Mouse (Mus musculus) liver, embryonic 15.5 days (tissue): ENCODE data around the gene Foxa1. TPM values are rescaled to one million over a fixed set of nuclear protein-coding genes. Genes with fewer than 3 reads are reported as not detected.

ENCODE experiments used
- ATAC-seq: fragments of 200-750 bp; cut with Nextera tagmentation; 2 replicates; pipeline ENCODE4 v1.8.0; 2017; ENCODE audit warnings: moderate number of reproducible peaks, mild to moderate bottlenecking, moderate library complexity; ENCODE audit not compliant: insufficient read depth
- H3K27ac ChIP-seq: fragments of 300-500 bp; sonication (generic); replicated peaks from 2 replicates; pipeline ENCODE4 v1.5.1; 2015; ENCODE audit warnings: mild to moderate bottlenecking, inconsistent platforms
- H3K27me3 ChIP-seq: fragments of 300-500 bp; sonication (generic); 2 replicates; pipeline ENCODE4 v1.6.1; 2015; ENCODE audit warnings: mild to moderate bottlenecking, inconsistent platforms
- H3K36me3 ChIP-seq: fragments of 300-500 bp; sonication (generic); replicated peaks from 2 replicates; pipeline ENCODE4 v1.6.1; 2015; ENCODE audit warnings: moderate library complexity, mild to moderate bottlenecking, inconsistent platforms
- H3K4me1 ChIP-seq: fragments of 300-500 bp; sonication (generic); replicated peaks from 2 replicates; pipeline ENCODE4 v1.6.1; 2015; ENCODE audit warnings: inconsistent platforms
- H3K4me2 ChIP-seq: fragments of 300-500 bp; sonication (generic); 2 replicates; pipeline ENCODE4 v1.6.1; 2015; ENCODE audit warnings: moderate library complexity, mild to moderate bottlenecking, inconsistent platforms
- H3K4me3 ChIP-seq: fragments of 300-500 bp; sonication (generic); replicated peaks from 2 replicates; pipeline ENCODE4 v1.5.1; 2015; ENCODE audit warnings: mild to moderate bottlenecking, inconsistent platforms
- H3K9ac ChIP-seq: fragments of 300-500 bp; sonication (generic); 2 replicates; pipeline ENCODE4 v1.6.1; 2015; ENCODE audit warnings: moderate library complexity, mild to moderate bottlenecking, inconsistent platforms
- H3K9me3 ChIP-seq: fragments of 300-500 bp; sonication (generic); replicated peaks from 2 replicates; pipeline ENCODE4 v1.6.1; 2016; ENCODE audit warnings: inconsistent platforms
- WGBS: fragments of 180-500 bp; shearing (Covaris S2); methylation state at CpG from one replicate; pipeline ENCODE4 v1.1.7; 2015; ENCODE audit warnings: mixed read lengths; ENCODE audit not compliant: insufficient replicate concordance; 5-methylcytosine and 5-hydroxymethylcytosine counted together
- polyA plus RNA-seq: library from polyadenylated mRNA; unstranded; fragments of >200 nt; fragmentation: Nextera tagmentation; extraction: Ambion mirVana; gene quantifications from 2 replicates; pipeline ENCODE4 v1.2.1, GENCODE M21; 2015

The Foxa1 gene
- 1.2 and 1.5 TPM in 2 replicates for polyA plus RNA-seq

DNA sequence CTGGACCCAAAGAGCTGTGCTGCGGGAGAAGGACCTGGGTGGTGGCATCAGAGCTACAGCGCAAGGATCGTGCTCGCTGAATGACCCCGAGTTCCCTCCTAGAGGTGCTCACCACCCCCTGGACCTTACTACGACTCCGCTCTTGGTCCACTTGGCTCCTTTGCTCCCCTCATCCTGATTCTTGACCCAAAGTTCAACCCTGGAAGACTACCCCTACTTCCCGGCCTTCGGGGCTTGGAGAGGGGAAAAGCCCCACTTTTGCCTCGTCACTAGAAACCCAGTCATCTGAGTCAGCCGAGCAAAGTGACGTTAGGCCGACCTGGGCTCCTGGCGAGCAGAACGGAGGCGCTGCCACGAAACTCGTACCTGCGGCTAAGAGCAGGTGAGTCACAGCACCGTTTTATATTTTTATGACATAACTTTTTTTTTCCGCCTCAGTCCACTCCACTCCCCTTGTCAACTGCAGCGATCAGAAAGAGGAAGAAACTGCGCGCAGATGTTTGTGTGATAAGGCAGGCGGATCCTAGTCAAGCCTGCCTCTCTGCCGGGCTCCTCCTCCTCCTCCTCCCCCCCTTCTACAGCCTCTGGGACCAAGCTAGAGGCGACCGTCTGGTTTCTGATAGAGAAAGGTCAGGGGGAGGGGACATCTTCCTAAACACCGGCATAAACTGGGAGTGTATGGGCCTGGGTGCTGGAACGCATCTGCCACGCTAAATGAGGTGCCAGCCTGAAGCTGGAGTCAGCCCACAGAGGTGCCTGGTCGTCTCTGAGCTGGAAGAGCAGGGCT, at the start of gene Foxa1:
TSS of gene Foxa1 (minus strand) at position 502 of the 787 bp plus-strand sequence.
- Histone ChIP-seq H3K4me1 (peaks cover 19% of the 10 kb centered on the region; the same call in 1 of the 2 replicates), H3K9me3 (no peaks in the 10 kb centered on the region), H3K9ac (0 out of 2 replicates have a peak within 1 kb of the TSS, but pooled peaks have one; percentile 11), H3K27ac (peak within 1 kb of the TSS; percentile 62), H3K4me2 (peak within 1 kb of the TSS; percentile 60), H3K4me3 (peak within 1 kb of the TSS; percentile 54), H3K36me3 (no peaks in the 10 kb centered on the region), H3K27me3 (peaks cover 100% of the 10 kb centered on the region)
- peak; percentile 37; the same call in 1 of the 2 replicates for ATAC-seq
- WGBS, result under 1% methylated on average over 32 of the region's 32 CpGs

- H3K4me2 ChIP-seq, result peak overlapping the region; percentile 62
- peaks cover 32% of the 10 kb centered on the region for H3K27me3 ChIP-seq
- peak overlapping the region; percentile 40 for H3K4me3 ChIP-seq
- no peaks in the 10 kb centered on the region for H3K9me3 ChIP-seq
- ATAC-seq, result no peak
- H3K36me3 ChIP-seq, result no peaks in the 10 kb centered on the region
- 4% methylated on average over 80 of the region's 81 CpGs for WGBS
- no peak overlapping the region for H3K9ac ChIP-seq
- H3K4me1 ChIP-seq, result no peaks in the 10 kb centered on the region
- H3K27ac ChIP-seq, result no peak overlapping the region
These were observed 29.4 kb upstream of the Foxa1 start for GRCm38 (mm10) chr12:57575931-57576628.

DNA sequence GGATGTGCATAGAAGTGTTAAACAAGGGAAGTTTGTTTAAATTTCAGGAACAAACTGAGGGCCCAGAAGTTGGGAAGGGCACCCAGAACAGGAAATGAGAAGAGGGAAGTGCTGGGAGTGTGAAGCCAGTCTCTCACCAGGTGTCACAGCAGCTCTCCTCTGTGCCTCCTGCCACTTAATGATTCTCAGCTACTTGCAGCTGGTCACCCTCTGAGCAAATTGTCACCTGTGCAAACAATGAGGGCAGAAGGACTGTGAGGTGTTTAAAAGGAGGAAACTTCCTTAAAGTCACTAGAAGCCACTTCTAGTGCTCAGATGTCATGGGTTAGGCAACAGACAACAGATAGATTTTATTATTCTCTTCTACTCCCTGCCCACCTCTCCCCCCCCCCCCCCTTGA, 25.7 kb upstream of the Foxa1 start:
- H3K27me3 ChIP-seq, result peaks cover 28% of the 10 kb centered on the region
- H3K4me2 ChIP-seq, result no peak overlapping the region
- no peak for ATAC-seq
- H3K9me3 ChIP-seq, result no peaks in the 10 kb centered on the region
- no peaks in the 10 kb centered on the region for H3K4me1 ChIP-seq
- no peak overlapping the region for H3K9ac ChIP-seq
- H3K36me3 ChIP-seq, result no peaks in the 10 kb centered on the region
- H3K27ac ChIP-seq, result no peak overlapping the region
- H3K4me3 ChIP-seq, result no peak overlapping the region

- H3K27me3 ChIP-seq, result peaks cover 24% of the 10 kb centered on the region
- no peaks in the 10 kb centered on the region for H3K9me3 ChIP-seq
- no peaks in the 10 kb centered on the region for H3K36me3 ChIP-seq
- H3K4me1 ChIP-seq, result no peaks in the 10 kb centered on the region
- ATAC-seq, result no peak
- H3K9ac ChIP-seq, result no peak overlapping the region
- no peak overlapping the region for H3K27ac ChIP-seq
- WGBS, result 12% methylated on average over 9 of the region's 9 CpGs
- H3K4me2 ChIP-seq, result no peak overlapping the region
- H3K4me3 ChIP-seq, result no peak overlapping the region
These were observed 25.1 kb upstream of the Foxa1 start for GRCm38 (mm10) chr12:57571773-57572172.

GRCm38 (mm10) chr12:57563909-57564308, 17.2 kb upstream of the Foxa1 start, which contains the start of gene Ttc6:
Ttc6 (plus strand) TSS chr12:57564113.
- Histone ChIP-seq H3K9me3 (no peaks in the 10 kb centered on the region), H3K4me1 (no peaks in the 10 kb centered on the region), H3K27ac (no peak within 1 kb of the TSS), H3K36me3 (no peaks in the 10 kb centered on the region), H3K4me2 (no peak within 1 kb of the TSS), H3K9ac (no peak within 1 kb of the TSS), H3K4me3 (no peak within 1 kb of the TSS), H3K27me3 (no peaks in the 10 kb centered on the region)
- 71% methylated on average over 6 of the region's 6 CpGs for WGBS
- no peak for ATAC-seq

DNA sequence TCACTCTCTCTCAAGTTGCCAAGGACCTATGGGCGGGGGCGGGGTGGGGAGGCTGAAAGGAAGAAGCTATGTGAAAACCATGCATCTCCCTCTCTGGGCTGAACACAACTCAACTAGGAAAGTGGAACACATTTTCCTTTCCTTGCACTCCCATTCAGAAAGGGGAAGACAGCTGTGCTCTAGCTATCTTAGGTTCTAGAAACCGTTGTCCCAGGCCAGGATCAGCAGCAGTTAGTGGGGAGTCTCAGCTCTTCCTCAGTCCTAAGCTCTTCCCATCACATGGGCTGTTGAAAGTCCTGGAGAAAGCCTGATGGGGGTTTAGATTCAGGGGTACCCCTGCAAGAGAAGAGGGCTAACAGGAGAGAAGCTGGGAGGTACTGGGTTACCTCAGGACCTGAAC, 7.4 kb upstream of the Foxa1 start:
- H3K4me2 ChIP-seq, result no peak overlapping the region
- no peak overlapping the region for H3K9ac ChIP-seq
- H3K4me3 ChIP-seq, result no peak overlapping the region
- no peaks in the 10 kb centered on the region for H3K9me3 ChIP-seq
- H3K36me3 ChIP-seq, result no peaks in the 10 kb centered on the region
- no peak overlapping the region for H3K27ac ChIP-seq
- H3K27me3 ChIP-seq, result peaks cover 66% of the 10 kb centered on the region
- 28% methylated on average over 3 of the region's 3 CpGs for WGBS
- H3K4me1 ChIP-seq, result no peaks in the 10 kb centered on the region
- ATAC-seq, result no peak

DNA sequence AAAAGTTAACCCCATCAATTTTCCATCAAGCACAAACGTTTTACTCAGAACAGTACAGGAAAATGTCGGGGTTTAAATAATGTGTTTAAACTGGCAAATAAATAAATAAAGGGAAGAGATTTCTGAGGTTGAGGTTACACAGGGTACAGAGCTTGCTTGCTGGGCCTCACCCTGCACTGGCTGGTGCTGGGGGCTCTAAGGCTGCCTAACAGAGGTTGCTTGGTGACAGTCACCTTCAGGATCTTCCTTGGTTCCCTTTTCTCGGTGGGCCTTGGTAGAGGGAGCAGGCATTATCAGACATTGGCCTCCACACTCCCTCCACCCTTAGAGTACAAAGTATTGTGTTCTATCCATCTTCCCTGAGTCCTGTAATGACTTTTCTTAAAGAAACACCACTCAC, 5.6 kb upstream of the Foxa1 start:
- H3K36me3 ChIP-seq, result no peaks in the 10 kb centered on the region
- WGBS, result 3% methylated on average over 3 of the region's 3 CpGs

DNA sequence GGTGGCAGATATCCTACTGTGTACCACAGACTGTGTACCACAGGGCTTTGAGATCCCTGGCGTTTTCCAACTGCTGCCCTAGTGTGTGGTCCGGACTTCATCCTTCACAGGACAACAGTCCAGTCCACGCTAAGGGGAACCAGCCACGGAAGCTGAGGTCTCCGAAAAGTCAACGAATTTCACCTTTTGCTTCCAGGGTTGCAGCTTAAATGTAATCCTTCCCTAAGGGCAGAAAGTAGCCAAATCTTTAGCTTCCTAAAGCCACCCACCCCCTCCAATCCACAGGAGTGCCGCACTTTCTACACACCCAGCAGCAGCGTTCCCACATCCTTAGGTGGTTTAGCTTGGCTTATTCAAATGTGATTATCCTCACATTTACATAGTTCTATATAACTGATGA, 4.2 kb upstream of the Foxa1 start:
- ATAC-seq, result no peak
- Histone ChIP-seq H3K9me3 (no peaks in the 10 kb centered on the region), H3K27me3 (peaks cover 96% of the 10 kb centered on the region), H3K9ac (no peak overlapping the region), H3K27ac (no peak overlapping the region), H3K4me1 (peaks cover 8% of the 10 kb centered on the region; the same call in 1 of the 2 replicates), H3K4me2 (no peak overlapping the region), H3K36me3 (no peaks in the 10 kb centered on the region), H3K4me3 (no peak overlapping the region)
- WGBS, result 12% methylated on average over 8 of the region's 8 CpGs

More for the DNA sequence above, 5.6 kb upstream of the Foxa1 start:
- no peak for ATAC-seq
- Histone ChIP-seq H3K27ac (no peak overlapping the region), H3K27me3 (peaks cover 84% of the 10 kb centered on the region), H3K4me3 (no peak overlapping the region), H3K4me2 (no peak overlapping the region), H3K9ac (no peak overlapping the region), H3K9me3 (no peaks in the 10 kb centered on the region), H3K4me1 (peaks cover 5% of the 10 kb centered on the region; the same call in 1 of the 2 replicates)

DNA sequence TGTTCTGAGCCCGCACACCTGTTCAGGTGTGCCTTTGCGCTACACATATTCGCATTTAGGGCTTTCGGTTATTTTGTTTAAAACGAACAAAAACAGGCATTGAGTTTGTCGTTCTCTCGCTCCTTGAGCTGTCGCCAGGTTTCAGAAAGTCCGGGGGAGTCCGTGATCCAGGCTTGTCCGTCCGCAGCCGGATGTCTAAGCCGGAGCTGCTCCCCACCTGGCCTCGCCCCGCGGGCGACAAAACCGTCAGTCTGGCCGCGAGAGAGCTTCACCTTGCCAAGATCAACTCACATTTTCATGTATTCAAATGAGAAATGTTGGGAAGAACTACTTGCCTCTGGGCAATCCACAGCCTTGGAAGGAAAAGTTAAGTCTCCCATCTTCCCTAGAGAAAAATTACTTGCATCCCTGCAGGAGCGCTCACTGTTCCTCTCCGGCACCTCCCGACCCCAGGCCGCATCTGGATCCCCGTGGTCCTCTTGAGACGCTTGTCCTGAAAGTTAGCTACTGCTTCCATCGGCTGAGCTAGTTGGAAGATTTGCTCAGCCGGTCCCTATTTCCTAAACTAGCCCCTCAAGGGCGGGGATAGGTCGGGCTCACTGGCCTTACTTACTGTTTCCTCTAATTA, 3.6 kb upstream of the Foxa1 start:
- Histone ChIP-seq H3K9ac (no peak overlapping the region), H3K4me3 (no peak overlapping the region)
- ATAC-seq, result no peak

GRCm38 (mm10) chr12:57549667-57550160, 3.0 kb upstream of the Foxa1 start:
- Histone ChIP-seq H3K9ac (no peak overlapping the region), H3K27ac (no peak overlapping the region)

More for the DNA sequence above, 3.6 kb upstream of the Foxa1 start:
- Histone ChIP-seq H3K36me3 (no peaks in the 10 kb centered on the region), H3K27me3 (peaks cover 97% of the 10 kb centered on the region), H3K9me3 (no peaks in the 10 kb centered on the region), H3K4me1 (peaks cover 8% of the 10 kb centered on the region; the same call in 1 of the 2 replicates), H3K4me2 (no peak overlapping the region), H3K27ac (no peak overlapping the region)
- 5% methylated on average over 31 of the region's 31 CpGs for WGBS

More at GRCm38 (mm10) chr12:57549667-57550160, 3.0 kb upstream of the Foxa1 start:
- WGBS, result 9% methylated on average over 15 of the region's 15 CpGs
- ATAC-seq, result no peak
- no peaks in the 10 kb centered on the region for H3K36me3 ChIP-seq
- no peak overlapping the region for H3K4me2 ChIP-seq
- peaks cover 99% of the 10 kb centered on the region for H3K27me3 ChIP-seq
- peaks cover 8% of the 10 kb centered on the region; the same call in 1 of the 2 replicates for H3K4me1 ChIP-seq
- no peak overlapping the region for H3K4me3 ChIP-seq
- H3K9me3 ChIP-seq, result no peaks in the 10 kb centered on the region
